Mouse (Mus musculus) hindbrain, embryonic 15.5 days (tissue): ENCODE data around the gene Guca2b. TPM values are rescaled to one million over a fixed set of nuclear protein-coding genes. Genes with fewer than 3 reads are reported as not detected.

Experiments used
- ATAC-seq: fragments of 200-750 bp; cut with Nextera tagmentation; 2 replicates; pipeline ENCODE4 v1.8.0; 2017; ENCODE audit warnings: low read depth, moderate number of reproducible peaks, moderate TSS enrichment; ENCODE audit not compliant: low FRiP score
- H3K27ac ChIP-seq: fragments of 300-500 bp; sonication (generic); replicated peaks from 2 replicates; pipeline ENCODE4 v1.5.1; 2015; ENCODE audit warnings: mild to moderate bottlenecking, inconsistent platforms
- H3K27me3 ChIP-seq: fragments of 300-500 bp; sonication (generic); 2 replicates; pipeline ENCODE4 v1.6.1; 2015; ENCODE audit warnings: control low read depth, inconsistent platforms
- H3K36me3 ChIP-seq: fragments of 300-500 bp; sonication (generic); 2 replicates; pipeline ENCODE4 v1.6.1; 2015; ENCODE audit warnings: control low read depth, inconsistent platforms
- H3K4me1 ChIP-seq: fragments of 300-500 bp; sonication (generic); replicated peaks from 2 replicates; pipeline ENCODE4 v1.6.1; 2015; ENCODE audit warnings: control low read depth, inconsistent platforms
- H3K4me2 ChIP-seq: fragments of 300-500 bp; sonication (generic); 2 replicates; pipeline ENCODE4 v1.6.1; 2015; ENCODE audit warnings: moderate library complexity, mild to moderate bottlenecking, inconsistent platforms
- H3K4me3 ChIP-seq: fragments of 300-500 bp; sonication (generic); 2 replicates; pipeline ENCODE4 v1.5.1; 2015; ENCODE audit warnings: mild to moderate bottlenecking, inconsistent platforms
- H3K9ac ChIP-seq: fragments of 300-500 bp; sonication (generic); 2 replicates; pipeline ENCODE4 v1.6.1; 2015; ENCODE audit warnings: inconsistent platforms
- H3K9me3 ChIP-seq: fragments of 300-500 bp; sonication (generic); 2 replicates; pipeline ENCODE4 v1.6.1; 2016; ENCODE audit warnings: control low read depth, inconsistent platforms
- WGBS: fragments of 180-500 bp; shearing (Covaris S2); methylation state at CpG from one replicate; pipeline ENCODE4 v1.1.7; 2015; 5-methylcytosine and 5-hydroxymethylcytosine counted together
- polyA plus RNA-seq: library from polyadenylated mRNA; unstranded; fragments of >200 nt; fragmentation: Nextera tagmentation; extraction: Ambion mirVana; gene quantifications from 2 replicates; pipeline ENCODE4 v1.2.1, GENCODE M21; 2015

The Guca2b gene
- polyA plus RNA-seq, 1 experiment from 2014 or later, result not detected

- WGBS, result 61% methylated on average over 10 of the region's 10 CpGs
- H3K4me3 ChIP-seq, result no peak overlapping the region
Measured at GRCm38 (mm10) chr4:119669356-119670209, 10.8 kb upstream of the Guca2b start.

GRCm38 (mm10) chr4:119668596-119668995 is 9.8 kb upstream of the Guca2b start:
- Histone ChIP-seq H3K9me3 (no peaks in the 10 kb centered on the region), H3K27me3 (no peaks in the 10 kb centered on the region), H3K36me3 (no peaks in the 10 kb centered on the region), H3K27ac (no peak overlapping the region), H3K9ac (no peak overlapping the region), H3K4me1 (peaks cover 26% of the 10 kb centered on the region), H3K4me2 (no peak overlapping the region), H3K4me3 (no peak overlapping the region)
- ATAC-seq, result no peak
- WGBS, result 76% methylated on average over 4 of the region's 4 CpGs

More at GRCm38 (mm10) chr4:119669356-119670209, 10.8 kb upstream of the Guca2b start:
- no peak overlapping the region for H3K9ac ChIP-seq
- no peak overlapping the region; the same call in 1 of the 2 replicates for H3K27ac ChIP-seq
- no peaks in the 10 kb centered on the region for H3K36me3 ChIP-seq
- H3K4me1 ChIP-seq, result peaks cover 26% of the 10 kb centered on the region
- no peaks in the 10 kb centered on the region for H3K9me3 ChIP-seq
- no peak for ATAC-seq
- H3K27me3 ChIP-seq, result no peaks in the 10 kb centered on the region
- H3K4me2 ChIP-seq, result no peak overlapping the region

GRCm38 (mm10) chr4:119668185-119668584 is 9.4 kb upstream of the Guca2b start:
- Histone ChIP-seq H3K9me3 (no peaks in the 10 kb centered on the region), H3K27me3 (no peaks in the 10 kb centered on the region), H3K9ac (no peak overlapping the region), H3K4me3 (no peak overlapping the region), H3K4me2 (no peak overlapping the region), H3K4me1 (peaks cover 26% of the 10 kb centered on the region), H3K27ac (no peak overlapping the region), H3K36me3 (no peaks in the 10 kb centered on the region)
- WGBS, result 92% methylated on average over 3 of the region's 3 CpGs
- 0 out of 2 replicates have a peak, but pooled peaks have one; percentile 12 for ATAC-seq

GRCm38 (mm10) chr4:119667454-119667853 is 8.7 kb upstream of the Guca2b start:
- H3K36me3 ChIP-seq, result no peaks in the 10 kb centered on the region
- 24% methylated on average over 5 of the region's 5 CpGs for WGBS
- H3K9me3 ChIP-seq, result no peaks in the 10 kb centered on the region
- no peak overlapping the region for H3K27ac ChIP-seq
- no peaks in the 10 kb centered on the region for H3K27me3 ChIP-seq
- no peak overlapping the region for H3K4me3 ChIP-seq
- peaks cover 26% of the 10 kb centered on the region for H3K4me1 ChIP-seq
- no peak overlapping the region for H3K4me2 ChIP-seq
- H3K9ac ChIP-seq, result no peak overlapping the region
- no peak for ATAC-seq

GRCm38 (mm10) chr4:119666116-119666515 is 7.4 kb upstream of the Guca2b start:
- Histone ChIP-seq H3K9me3 (no peaks in the 10 kb centered on the region), H3K4me3 (no peak overlapping the region), H3K4me2 (no peak overlapping the region), H3K9ac (no peak overlapping the region), H3K27ac (no peak overlapping the region), H3K36me3 (no peaks in the 10 kb centered on the region), H3K27me3 (no peaks in the 10 kb centered on the region), H3K4me1 (peaks cover 25% of the 10 kb centered on the region)
- no peak for ATAC-seq
- WGBS, result 26% methylated on average over 8 of the region's 8 CpGs

GRCm38 (mm10) chr4:119665166-119665565 is 6.4 kb upstream of the Guca2b start:
- no peak for ATAC-seq
- Histone ChIP-seq H3K4me2 (no peak overlapping the region), H3K4me1 (peaks cover 16% of the 10 kb centered on the region), H3K9me3 (no peaks in the 10 kb centered on the region), H3K27me3 (no peaks in the 10 kb centered on the region), H3K9ac (no peak overlapping the region), H3K4me3 (no peak overlapping the region), H3K36me3 (no peaks in the 10 kb centered on the region), H3K27ac (no peak overlapping the region)
- WGBS, result 92% methylated on average over 2 of the region's 2 CpGs

GRCm38 (mm10) chr4:119663409-119664095 is 4.8 kb upstream of the Guca2b start:
- ATAC-seq, result no peak
- Histone ChIP-seq H3K4me2 (no peak overlapping the region), H3K36me3 (no peaks in the 10 kb centered on the region), H3K4me1 (peaks cover 6% of the 10 kb centered on the region; the same call in 1 of the 2 replicates), H3K9me3 (no peaks in the 10 kb centered on the region), H3K9ac (no peak overlapping the region), H3K27ac (no peak overlapping the region), H3K27me3 (no peaks in the 10 kb centered on the region), H3K4me3 (no peak overlapping the region)
- 93% methylated on average over 14 of the region's 14 CpGs for WGBS

GRCm38 (mm10) chr4:119662976-119663375 is 4.2 kb upstream of the Guca2b start:
- Histone ChIP-seq H3K27ac (no peak overlapping the region), H3K36me3 (no peaks in the 10 kb centered on the region), H3K4me1 (peaks cover 6% of the 10 kb centered on the region; the same call in 1 of the 2 replicates), H3K4me2 (no peak overlapping the region), H3K9me3 (no peaks in the 10 kb centered on the region), H3K9ac (no peak overlapping the region), H3K4me3 (no peak overlapping the region), H3K27me3 (no peaks in the 10 kb centered on the region)
- no peak for ATAC-seq
- 91% methylated on average over 7 of the region's 7 CpGs for WGBS

GRCm38 (mm10) chr4:119662151-119662550 is 3.4 kb upstream of the Guca2b start:
- Histone ChIP-seq H3K27me3 (no peaks in the 10 kb centered on the region), H3K4me2 (no peak overlapping the region), H3K9me3 (no peaks in the 10 kb centered on the region), H3K27ac (no peak overlapping the region), H3K4me3 (no peak overlapping the region), H3K9ac (no peak overlapping the region), H3K4me1 (peaks cover 6% of the 10 kb centered on the region; the same call in 1 of the 2 replicates), H3K36me3 (no peaks in the 10 kb centered on the region)
- WGBS, result 78% methylated on average over 4 of the region's 4 CpGs
- no peak for ATAC-seq

- H3K4me2 ChIP-seq, result no peak overlapping the region
- no peak for ATAC-seq
- no peaks in the 10 kb centered on the region for H3K36me3 ChIP-seq
- no peak overlapping the region for H3K4me3 ChIP-seq
- no peak overlapping the region for H3K9ac ChIP-seq
- no peaks in the 10 kb centered on the region for H3K9me3 ChIP-seq
- 89% methylated on average over 8 of the region's 8 CpGs for WGBS
- no peaks in the 10 kb centered on the region for H3K4me1 ChIP-seq
- no peaks in the 10 kb centered on the region for H3K27me3 ChIP-seq
- H3K27ac ChIP-seq, result no peak overlapping the region
Measured at GRCm38 (mm10) chr4:119660007-119660406, 1.3 kb upstream of the Guca2b start.

- no peaks in the 10 kb centered on the region for H3K36me3 ChIP-seq
Measured at GRCm38 (mm10) chr4:119658246-119658645, 508 bp downstream of the Guca2b start.

GRCm38 (mm10) chr4:119657011-119657410 is 1.7 kb downstream of the Guca2b start:
- H3K36me3 ChIP-seq, result no peaks in the 10 kb centered on the region
- no peak overlapping the region for H3K27ac ChIP-seq
- WGBS, result 82% methylated on average over 1 of the region's 1 CpGs
- no peak overlapping the region for H3K4me3 ChIP-seq
- no peak overlapping the region for H3K4me2 ChIP-seq
- H3K4me1 ChIP-seq, result no peaks in the 10 kb centered on the region
- no peaks in the 10 kb centered on the region; the same call in 1 of the 2 replicates for H3K9me3 ChIP-seq
- ATAC-seq, result no peak
- no peaks in the 10 kb centered on the region for H3K27me3 ChIP-seq
- H3K9ac ChIP-seq, result no peak overlapping the region

More at GRCm38 (mm10) chr4:119658246-119658645, 508 bp downstream of the Guca2b start:
- H3K27ac ChIP-seq, result no peak overlapping the region
- H3K4me2 ChIP-seq, result no peak overlapping the region
- ATAC-seq, result no peak
- no peaks in the 10 kb centered on the region for H3K27me3 ChIP-seq
- H3K9ac ChIP-seq, result no peak overlapping the region
- H3K9me3 ChIP-seq, result no peaks in the 10 kb centered on the region; the same call in 1 of the 2 replicates
- no peaks in the 10 kb centered on the region for H3K4me1 ChIP-seq
- H3K4me3 ChIP-seq, result no peak overlapping the region
- 50% methylated on average over 2 of the region's 2 CpGs for WGBS
